Mouse (Mus musculus) C2C12 (cell line): Measurements from ENCODE around the gene 1700025F22Rik.
"Not testable (repeated sequence)": the region's sequence is repeated elsewhere in the genome, so short reads cannot be mapped to it uniquely, and the experiment has no call there.

ENCODE experiments used
- CEBPB ChIP-seq: IDR thresholded peaks from one replicate; pipeline ENCODE4 v1.6.1; 2011; ENCODE audit warnings: low read depth, mild to moderate bottlenecking, control low read depth, moderate library complexity
- CTCF ChIP-seq: IDR thresholded peaks from one replicate; pipeline ENCODE4 v1.5.1; 2011; ENCODE audit not compliant: control insufficient read depth, insufficient read depth, insufficient read length
- MYOD1 ChIP-seq: IDR thresholded peaks from one replicate; pipeline ENCODE4 v1.6.1; 2011; ENCODE audit warnings: low read depth; ENCODE audit not compliant: control insufficient read depth, insufficient read length
- MYOG ChIP-seq: IDR thresholded peaks from one replicate; pipeline ENCODE4 v1.6.1; 2011; ENCODE audit not compliant: control insufficient read depth, insufficient read length; ENCODE audit errors: extremely low read depth

DNA sequence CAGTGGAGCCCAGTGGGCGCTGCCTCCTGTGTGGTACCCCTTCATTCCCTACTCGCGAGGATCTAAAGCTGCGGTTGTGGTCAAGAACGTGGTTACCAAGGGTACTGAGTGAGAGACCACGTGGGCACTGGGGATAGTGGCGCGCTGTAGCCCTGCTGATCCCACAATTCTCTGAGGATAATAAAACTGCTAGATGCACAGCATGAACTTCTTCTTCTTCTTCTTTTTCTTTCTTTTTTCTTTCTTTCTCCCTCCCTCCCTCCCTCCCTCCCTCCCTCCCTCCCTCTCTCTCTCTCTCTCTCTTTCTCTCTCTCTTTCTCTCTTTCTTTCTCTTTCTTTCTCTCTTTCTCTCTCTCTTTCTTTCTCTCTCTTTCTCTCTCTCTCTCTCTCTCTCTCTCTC lies 34.3 kb downstream of the 1700025F22Rik start, which contains the start of gene 1700017D01Rik:
- not testable (repeated sequence) for TF ChIP-seq CTCF, MYOD1, MYOG, CEBPB
